Mouse (Mus musculus) lung, adult 2 months (tissue): ENCODE measurements at regions not wholly inside any gene's neighbourhood (a gene's known extent, or its start where the extent isn't known, plus 50 kb on each side); places are given as distances from the start of the nearest gene placed in this dataset.

Experiments used
- DNase-seq: peaks from one replicate; pipeline ENCODE4 v3.0.0; 2022
- H3K4me1 ChIP-seq: fragments of 200-500 bp; 2 replicates; pipeline ENCODE4 v1.6.1; 2011; ENCODE audit warnings: low read length; ENCODE audit not compliant: control insufficient read depth, insufficient read depth
- H3K4me3 ChIP-seq: fragments of 200-500 bp; replicated peaks from 2 replicates; pipeline ENCODE3; 2011; ENCODE audit warnings: low read depth, mild to moderate bottlenecking, control low read depth, low read length; ENCODE audit errors: extremely low read depth
- CTCF ChIP-seq: fragments of 200-500 bp; IDR thresholded peaks from 2 replicates; pipeline ENCODE4 v1.5.1; 2011; ENCODE audit warnings: mild to moderate bottlenecking, low read length, control low read depth; ENCODE audit not compliant: insufficient read depth
- POLR2A ChIP-seq: fragments of 200-500 bp; IDR thresholded peaks from 2 replicates; pipeline ENCODE4 v1.6.1; 2011; ENCODE audit warnings: low read depth, mild to moderate bottlenecking, control low read depth, low read length, borderline replicate concordance; ENCODE audit errors: extremely low read depth
- WGBS: fragments of 180-500 bp; shearing (Covaris S2); methylation state at CpG from one replicate; pipeline ENCODE4 v1.1.7; 2018; 5-methylcytosine and 5-hydroxymethylcytosine counted together

DNA sequence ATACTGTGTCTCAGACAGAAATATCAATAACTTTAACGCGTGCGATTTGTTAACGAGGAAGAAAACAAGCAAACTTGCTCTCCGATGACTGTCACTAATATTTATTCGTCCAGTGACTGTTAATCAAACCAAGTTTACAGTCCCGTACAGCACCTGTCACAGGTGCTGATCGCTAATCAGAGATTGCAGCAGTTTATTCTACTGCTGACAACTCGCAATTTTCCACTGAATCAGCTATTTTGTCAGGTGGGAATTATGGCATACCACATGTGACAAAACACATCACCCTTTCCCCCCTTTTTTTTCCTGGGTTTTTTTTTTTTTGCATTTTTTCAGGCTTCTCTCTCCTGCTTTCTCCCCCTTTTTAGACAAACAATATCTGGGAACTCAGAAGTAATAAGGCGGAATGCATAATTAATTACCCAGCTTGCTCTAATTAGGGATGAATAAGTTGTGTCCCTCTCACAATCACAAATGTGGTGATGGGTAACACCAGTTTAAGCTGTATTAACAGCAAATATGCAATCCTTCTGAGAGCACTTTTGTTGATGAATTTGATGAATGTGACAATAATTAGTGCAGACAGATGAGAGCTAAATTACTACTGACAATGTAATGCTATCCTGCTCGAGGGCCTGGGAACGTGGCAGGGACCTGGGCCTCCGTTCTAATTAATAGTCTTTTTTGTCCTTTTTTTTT lies 146.2 kb upstream of the Sox2 start:
- TF ChIP-seq CTCF (no peak), POLR2A (no peak)
- no peak for DNase-seq
- H3K4me1 ChIP-seq: no peaks in the 10 kb centered on the region
- WGBS: 59% methylated on average over 13 of the region's 13 CpGs
- H3K4me3 ChIP-seq: no peak overlapping the region

DNA sequence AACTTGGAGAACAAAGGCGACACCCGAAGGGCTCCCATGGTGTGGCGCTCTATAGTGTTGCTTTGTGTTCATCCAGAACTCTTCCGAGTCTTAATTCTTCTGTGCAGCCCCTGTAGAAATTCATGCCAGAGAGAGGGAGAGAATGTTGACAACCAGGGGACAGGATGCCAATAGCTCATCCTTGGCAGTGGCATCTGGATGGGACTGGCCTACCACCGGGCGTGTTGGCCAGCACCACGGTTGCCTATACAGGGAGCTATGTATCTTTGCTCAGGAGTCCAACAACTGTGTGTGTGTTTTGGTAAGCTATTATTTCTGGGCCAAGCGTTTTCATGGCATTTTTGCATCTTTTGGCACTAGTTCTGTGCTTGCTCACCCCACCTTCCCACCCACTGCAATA lies 153.4 kb upstream of the Sox2 start:
- Histone ChIP-seq H3K4me1 (no peaks in the 10 kb centered on the region), H3K4me3 (no peak overlapping the region)
- WGBS: 81% methylated on average over 8 of the region's 8 CpGs
- DNase-seq: no peak
- TF ChIP-seq CTCF: no peak
- no peak for TF ChIP-seq POLR2A

DNA sequence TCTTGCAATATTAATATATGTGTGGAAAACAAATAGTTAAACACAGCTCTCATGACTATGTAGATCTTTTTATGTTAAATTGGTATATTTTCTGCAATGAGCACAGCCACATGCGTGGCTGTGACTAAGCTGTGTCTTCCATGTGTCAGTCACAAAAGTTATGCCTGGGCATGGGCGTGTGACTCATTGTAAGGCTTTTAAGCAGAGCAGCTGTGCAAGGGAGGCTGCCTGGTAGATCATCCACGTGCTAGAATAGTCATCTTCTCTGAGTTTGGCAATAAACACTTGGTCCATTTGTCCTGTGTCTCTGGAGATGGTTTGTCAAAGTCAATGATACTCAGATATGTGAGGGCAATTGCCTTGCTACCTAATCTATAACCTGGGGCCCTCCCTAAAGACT lies 154.6 kb upstream of the Sox2 start:
- DNase-seq: no peak
- TF ChIP-seq CTCF (no peak), POLR2A (no peak)
- Histone ChIP-seq H3K4me3 (no peak overlapping the region), H3K4me1 (no peaks in the 10 kb centered on the region)
- WGBS: 55% methylated on average over 3 of the region's 3 CpGs

DNA sequence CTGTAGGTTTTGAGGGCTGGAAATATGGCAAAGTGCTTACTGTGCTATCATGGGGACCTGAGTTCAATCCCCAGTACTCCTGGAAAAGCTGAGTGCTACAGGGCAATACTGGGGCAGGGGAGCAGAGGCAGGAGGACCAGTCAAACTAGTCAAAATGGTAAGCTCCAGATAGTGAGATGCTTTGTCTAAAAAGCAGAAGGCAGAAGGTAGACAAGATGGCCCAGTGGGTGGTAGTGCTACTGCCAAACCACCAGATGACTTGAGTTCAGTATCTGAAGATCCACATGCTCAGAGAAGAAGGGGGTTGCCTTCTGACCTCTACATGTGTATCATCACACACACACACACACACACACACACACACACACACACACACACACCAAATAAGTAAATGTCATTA lies 156.3 kb upstream of the Sox2 start:
- no peak for TF ChIP-seq POLR2A
- no peak for TF ChIP-seq CTCF
- no peak for DNase-seq
- H3K4me1 ChIP-seq: no peaks in the 10 kb centered on the region
- no peak overlapping the region for H3K4me3 ChIP-seq

DNA sequence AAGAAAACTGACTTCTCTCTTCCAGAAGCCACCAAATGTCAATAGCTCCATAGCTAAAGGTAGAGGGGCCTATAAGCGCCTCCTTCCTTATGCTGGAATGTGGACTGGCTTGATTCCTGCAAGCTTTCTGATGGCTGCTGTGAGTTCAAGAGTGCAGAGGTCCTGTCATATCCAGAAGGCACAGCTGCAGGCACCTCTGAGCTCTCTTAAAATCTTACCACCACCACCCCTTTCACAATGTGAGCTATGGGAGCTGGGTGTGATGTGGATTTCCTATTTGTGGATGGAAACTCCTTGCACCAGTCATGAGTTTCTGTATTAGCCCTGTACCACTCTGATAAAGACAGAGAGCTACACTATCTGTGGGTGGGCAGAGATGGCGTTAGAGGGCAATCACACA lies 161.2 kb upstream of the Sox2 start:
- Histone ChIP-seq H3K4me1 (no peaks in the 10 kb centered on the region), H3K4me3 (no peak overlapping the region)
- WGBS: 78% methylated on average over 2 of the region's 2 CpGs
- TF ChIP-seq POLR2A: no peak
- TF ChIP-seq CTCF: no peak
- no peak for DNase-seq

DNA sequence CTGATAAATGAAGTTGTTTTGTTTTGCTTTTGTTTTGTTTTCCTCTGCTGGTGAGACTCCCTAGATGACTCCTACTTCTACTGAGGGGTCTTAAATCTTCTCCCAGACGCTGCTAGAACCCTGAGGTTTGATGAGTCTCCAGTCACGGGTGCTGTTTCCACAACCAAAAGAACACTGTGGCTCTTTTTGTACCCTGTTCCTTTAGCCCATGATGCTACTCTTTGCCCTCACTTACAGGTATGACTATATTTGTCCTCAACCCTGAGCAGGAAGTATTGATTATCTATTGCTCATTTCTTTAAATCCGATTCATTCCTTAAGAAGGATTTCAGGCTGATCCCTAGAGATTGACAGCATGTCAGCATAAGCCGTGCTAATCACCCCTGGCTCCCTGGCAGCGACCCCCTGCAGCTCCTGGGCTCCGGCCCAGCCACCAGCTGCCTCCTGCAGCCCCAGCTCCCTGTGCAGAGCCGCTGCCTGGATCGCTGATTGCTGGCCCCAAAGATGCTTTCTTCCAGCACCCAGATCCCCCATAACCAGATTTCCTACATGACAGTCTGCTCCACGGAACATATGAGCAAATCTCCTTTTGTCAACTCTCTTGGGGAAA lies 163.7 kb upstream of the Sox2 start:
- TF ChIP-seq POLR2A (no peak), CTCF (no peak)
- no peak for DNase-seq
- 23% methylated on average over 9 of the region's 9 CpGs for WGBS
- no peaks in the 10 kb centered on the region for H3K4me1 ChIP-seq
- no peak overlapping the region for H3K4me3 ChIP-seq

DNA sequence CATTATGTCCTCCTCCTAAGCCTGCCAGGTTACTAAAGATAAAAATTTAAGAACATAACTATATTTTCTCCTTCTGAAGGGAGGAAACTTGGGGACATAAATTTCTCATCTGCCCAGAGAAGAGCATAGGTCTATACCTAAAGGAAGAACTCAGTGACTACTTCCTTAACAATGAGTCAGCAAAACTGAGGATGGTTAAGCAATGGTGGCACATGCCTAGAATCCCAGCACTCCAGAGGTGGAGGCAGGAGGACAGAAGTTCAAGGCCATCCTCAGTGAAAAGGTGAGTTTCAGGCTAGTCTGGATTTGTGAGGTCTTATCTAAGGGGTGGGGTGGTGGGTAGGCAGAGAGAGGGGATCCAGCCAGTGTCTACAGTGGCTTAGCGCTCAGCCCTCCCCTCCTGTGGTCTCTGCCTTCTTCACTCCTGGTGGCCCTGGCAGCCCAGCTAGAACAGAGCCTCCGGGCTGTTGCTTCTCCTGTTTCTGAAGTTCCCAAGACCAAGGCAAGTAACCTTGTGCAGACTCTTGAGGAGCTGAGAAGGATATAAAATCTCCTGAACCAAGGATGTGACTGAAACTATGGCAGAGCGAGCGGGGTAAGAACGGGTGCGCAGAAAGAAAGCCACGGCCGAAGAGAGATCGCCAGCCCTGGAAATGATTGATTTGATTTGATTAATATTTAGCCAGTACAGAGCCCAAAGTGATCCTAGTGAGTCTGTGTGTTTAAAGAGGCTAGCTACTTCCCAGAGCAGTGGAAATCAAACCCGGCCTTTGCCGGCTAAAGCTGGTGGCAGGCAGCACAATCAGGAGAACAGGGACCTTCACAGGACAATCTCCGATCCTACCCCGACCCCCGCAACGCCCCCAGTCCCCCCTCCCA lies 164.6 kb upstream of the Sox2 start:
- H3K4me1 ChIP-seq: no peaks in the 10 kb centered on the region
- no peak for DNase-seq
- WGBS: 44% methylated on average over 15 of the region's 15 CpGs
- TF ChIP-seq POLR2A (no peak), CTCF (no peak)
- no peak overlapping the region for H3K4me3 ChIP-seq

DNA sequence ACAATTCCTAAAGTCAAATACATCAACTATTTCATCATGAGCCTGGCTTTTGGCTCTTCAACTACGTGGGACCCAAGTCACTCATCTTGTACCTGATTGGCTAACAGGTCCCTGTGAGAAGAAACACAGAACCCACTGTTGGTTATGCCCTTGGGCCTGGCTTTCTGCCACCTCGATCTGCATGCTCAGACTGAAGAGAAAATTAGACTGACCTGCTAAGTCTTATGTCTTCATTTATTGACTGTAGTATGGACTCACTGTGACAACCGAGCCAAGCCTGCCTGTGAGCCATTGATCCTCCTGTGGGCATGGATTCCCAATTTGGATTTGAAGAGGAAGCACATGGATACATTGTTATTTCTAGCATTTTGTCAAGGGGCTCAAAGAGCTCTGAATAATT lies 166.3 kb upstream of the Sox2 start:
- Histone ChIP-seq H3K4me3 (no peak overlapping the region), H3K4me1 (no peaks in the 10 kb centered on the region)
- no peak for DNase-seq
- WGBS: 68% methylated on average over 3 of the region's 3 CpGs
- no peak for TF ChIP-seq CTCF
- TF ChIP-seq POLR2A: no peak

DNA sequence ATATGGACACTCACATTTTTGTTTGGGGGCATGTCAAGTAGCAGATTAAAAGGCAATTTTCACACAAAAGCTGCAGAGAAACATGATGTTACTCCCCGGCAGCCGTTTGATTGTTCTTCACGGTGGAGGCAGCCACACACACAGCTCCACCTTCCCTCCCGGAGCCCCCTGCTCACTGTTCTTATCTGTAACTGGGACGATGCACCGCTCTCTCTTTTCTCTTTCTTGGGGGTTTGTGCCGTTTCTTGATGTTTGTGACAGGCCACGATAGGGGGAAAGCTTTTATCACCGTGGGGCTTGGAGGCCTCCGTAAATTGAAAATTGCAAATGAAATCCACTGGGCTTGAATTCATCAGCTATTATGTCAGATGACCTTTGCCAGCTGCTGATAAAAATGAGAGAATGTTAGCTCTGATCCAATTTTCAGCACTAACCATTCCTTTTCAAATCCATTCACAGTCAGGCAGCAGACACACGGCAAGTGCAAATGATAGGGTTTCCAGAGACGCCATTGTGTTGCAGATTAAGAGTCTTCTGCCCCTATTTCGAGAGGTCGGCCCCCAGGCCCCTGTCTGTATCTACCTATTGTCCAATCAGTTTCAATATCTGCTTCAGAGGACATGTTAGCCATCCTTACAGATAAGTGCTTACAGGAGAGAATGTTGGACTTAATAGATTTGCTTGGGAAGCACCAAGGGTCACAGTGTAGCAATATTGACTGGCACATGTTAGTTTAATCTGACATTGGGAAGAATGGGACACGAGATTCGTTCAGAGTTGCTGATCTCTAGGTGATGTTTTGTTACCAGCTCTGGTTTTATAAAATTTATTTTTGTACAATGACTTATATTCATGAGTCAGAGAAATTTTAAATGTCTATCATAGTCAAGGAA lies 168.1 kb upstream of the Sox2 start:
- WGBS: 40% methylated on average over 16 of the region's 16 CpGs

More for the DNA sequence above, 168.1 kb upstream of the Sox2 start:
- DNase-seq: no peak
- no peaks in the 10 kb centered on the region for H3K4me1 ChIP-seq
- no peak overlapping the region for H3K4me3 ChIP-seq
- TF ChIP-seq POLR2A: no peak
